14 mouse cellular contexts compared by ENCODE assay signal in the genomic region with DNA sequence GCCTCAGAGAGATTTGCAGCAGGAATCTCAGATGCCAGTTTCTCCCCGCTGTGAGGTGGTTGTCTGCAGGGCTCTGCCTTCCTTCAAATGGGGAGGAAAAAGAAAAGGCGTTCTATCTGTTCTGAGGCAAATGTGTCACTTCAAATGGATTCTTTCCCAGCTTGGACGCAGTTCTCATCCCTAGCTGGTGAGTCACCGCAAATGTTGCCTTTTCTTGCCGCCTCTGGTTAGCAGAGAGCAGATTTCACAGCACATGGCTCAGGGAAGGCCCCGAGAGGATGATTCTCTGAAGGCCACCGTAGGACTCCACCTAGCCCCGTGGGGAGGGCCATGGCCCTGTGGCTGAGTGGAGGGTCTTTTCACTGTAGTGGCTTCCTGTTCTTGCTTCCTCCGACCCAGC. TPM values are rescaled to one million over a fixed set of nuclear protein-coding genes. Genes with fewer than 3 reads are reported as not detected.
DNase-seq lines count a peak whose midpoint lies in the region; ATAC-seq and TF ChIP-seq lines count a peak whose summit lies in the region.
"Had no signal": no experiment of that assay in that cellular context is flagged by ENCODE, and none has a peak within 500 bp of the region (broad histone marks: within the 10 kb centered on the region; RNA-seq: fewer than 3 reads in every experiment).

No protein-coding gene starts in this region.

- no peaks in the 10 kb centered on the region for H3K9me3 ChIP-seq in heart, embryonic 10.5 days
- H3K9me3 ChIP-seq in hindbrain, postnatal 0 days (ENCODE audit: low read length) = no peaks in the 10 kb centered on the region
- H3K9me3 ChIP-seq: forebrain, embryonic 13.5 days; hindbrain, embryonic 12.5 days had no signal

- no peak overlapping the region for H3K9ac ChIP-seq in hindbrain, postnatal 0 days (replicated peaks; ENCODE audit: low read length)
- H3K9ac ChIP-seq: forebrain, embryonic 13.5 days; hindbrain, embryonic 12.5 days had no signal

- H3K4me1 ChIP-seq in heart, embryonic 10.5 days = 0 out of 2 replicates have a peak, but pooled peaks cover 3% of the 10 kb centered on the region
- H3K4me1 ChIP-seq in cortical plate, adult 2 months (ENCODE audit: control insufficient read depth, insufficient read depth, low read length) = peaks cover 3% of the 10 kb centered on the region
- no peaks in the 10 kb centered on the region for H3K4me1 ChIP-seq in hindbrain, postnatal 0 days (ENCODE audit: insufficient read depth, low read length)
- H3K4me1 ChIP-seq: forebrain, embryonic 13.5 days; hindbrain, embryonic 12.5 days had no signal

- H3K4me2 ChIP-seq in hindbrain, postnatal 0 days (ENCODE audit: low read depth, low read length) = no peak overlapping the region
- H3K4me2 ChIP-seq: forebrain, embryonic 13.5 days; hindbrain, embryonic 12.5 days had no signal

- no peak overlapping the region for H3K4me3 ChIP-seq in heart, embryonic 10.5 days
- no peak overlapping the region for H3K4me3 ChIP-seq in cortical plate, adult 2 months (ENCODE audit: insufficient read depth, low read length)
- H3K4me3 ChIP-seq in hindbrain, postnatal 0 days (ENCODE audit: low read length) = no peak overlapping the region
- H3K4me3 ChIP-seq: forebrain, embryonic 13.5 days; hindbrain, embryonic 12.5 days had no signal

- peak; percentile 56 for TF ChIP-seq POLR2A in cortical plate, adult 2 months (IDR thresholded peaks at IDR 0.05; ENCODE audit: extremely low read depth, insufficient read depth, low read length)

- WGBS in heart, embryonic 10.5 days = 74% methylated on average over 9 of the region's 9 CpGs
- 73% methylated on average over 9 of the region's 9 CpGs for WGBS in hindbrain, postnatal 0 days

- DNase-seq in heart, adult 9 months (ENCODE audit: low spot score in 2 of 2) = peak; percentile 42 to 63
- no peak for DNase-seq in heart, embryonic 10.5 days (ENCODE audit: low spot score)
- DNase-seq in layer of hippocampus, adult 18-20 months (ENCODE audit: low spot score in 2 of 2) = peak; percentile 73 to 85
- DNase-seq in lung, postnatal 36 days = peak; percentile 13
- no peak for DNase-seq in cerebellum, adult 9-10 months
- DNase-seq in hindbrain, postnatal 0 days (ENCODE audit: low spot score) = no peak
- DNase-seq in testis, postnatal 10 days (ENCODE audit: low spot score) = no peak
- DNase-seq: adrenal gland, postnatal 25 days; cerebellum, postnatal 10 days; kidney, postnatal 36 days had no signal

- TF ChIP-seq CTCF in cortical plate, adult 2 months (IDR thresholded peaks at IDR 0.05; ENCODE audit: extremely low read depth, insufficient read depth, low read length) = no peak
- no peak for TF ChIP-seq CTCF in hindbrain, postnatal 0 days (IDR thresholded peaks at IDR 0.05; ENCODE audit: low read depth)

- peaks cover 12% of the 10 kb centered on the region for H3K27me3 ChIP-seq in heart, embryonic 10.5 days (ENCODE audit: insufficient read depth, poor library complexity, severe bottlenecking)
- no peaks in the 10 kb centered on the region for H3K27me3 ChIP-seq in hindbrain, postnatal 0 days (ENCODE audit: insufficient read depth, low read length)
- H3K27me3 ChIP-seq: forebrain, embryonic 13.5 days had no signal

- H3K27ac ChIP-seq in heart, embryonic 10.5 days = no peak overlapping the region
- peak overlapping the region; percentile 62 for H3K27ac ChIP-seq in cortical plate, adult 2 months (ENCODE audit: insufficient read depth, low read length)
- H3K27ac ChIP-seq in hindbrain, postnatal 0 days = no peak overlapping the region; the same call in 1 of the 2 replicates
- H3K27ac ChIP-seq: forebrain, embryonic 13.5 days; hindbrain, embryonic 12.5 days had no signal

- ATAC-seq in hindbrain, postnatal 0 days = no peak
- ATAC-seq: forebrain, embryonic 13.5 days had no signal

- H3K36me3 ChIP-seq in heart, embryonic 10.5 days = no peaks in the 10 kb centered on the region
- no peaks in the 10 kb centered on the region for H3K36me3 ChIP-seq in hindbrain, postnatal 0 days (ENCODE audit: insufficient read depth, low read length)
- H3K36me3 ChIP-seq: hindbrain, embryonic 12.5 days had no signal

RNA-seq across cellular contexts. Expression of gene Hrh1, which starts 51.2 kb away (rescaled TPM):
- not detected in 2 replicates for polyA plus RNA-seq in heart, embryonic 10.5 days (2016; fragmentation: Nextera tagmentation; extraction: Ambion mirVana)
- 18.8 and 19.5 TPM in 2 replicates for polyA plus RNA-seq in cortical plate, adult 2 months (2012; rRNA removed)
- 1 to 10 TPM; 5.1 to 6.0 TPM for total RNA-seq in layer of hippocampus, adult 18-20 months (2021)
- total RNA-seq in hindbrain, postnatal 0 days (2014; rRNA removed) = 2.4 and 5.3 TPM in 2 replicates
- polyA plus RNA-seq in hindbrain, postnatal 0 days (2015; fragmentation: Nextera tagmentation; extraction: Ambion mirVana) = 1.6 and 1.9 TPM in 2 replicates
- polyA plus RNA-seq: liver, embryonic 16.5 days had no signal

Comparison
In these comparisons a context has a peak if more than half of its experiments do, and no peak if none do; other contexts are left out.
1. DNase-seq: peak in heart, adult 9 months (2 of 2), layer of hippocampus, adult 18-20 months (2 of 2) and lung, postnatal 36 days (single experiment); none in heart, embryonic 10.5 days (single experiment), cerebellum, adult 9-10 months (single experiment), hindbrain, postnatal 0 days (single experiment) and testis, postnatal 10 days (single experiment).